Mouse (Mus musculus) heart, postnatal 0 days (tissue): Measurements from ENCODE around the gene Tiam1.

Experiments used
- CTCF ChIP-seq: IDR thresholded peaks from 2 replicates; pipeline ENCODE4 v1.5.1; 2016; ENCODE audit warnings: antibody characterized with exemption, control low read depth, low read depth
- EP300 ChIP-seq: IDR thresholded peaks from 2 replicates; pipeline ENCODE4 v1.6.1; 2016; ENCODE audit warnings: antibody characterized with exemption, low read depth

GRCm38 (mm10) chr16:89822882-89823281, 320.7 kb downstream of the Tiam1 start:
- TF ChIP-seq CTCF = no peak
- no peak for TF ChIP-seq EP300
